Mouse (Mus musculus): ENCODE measurements around the gene Phf20.

DNA sequence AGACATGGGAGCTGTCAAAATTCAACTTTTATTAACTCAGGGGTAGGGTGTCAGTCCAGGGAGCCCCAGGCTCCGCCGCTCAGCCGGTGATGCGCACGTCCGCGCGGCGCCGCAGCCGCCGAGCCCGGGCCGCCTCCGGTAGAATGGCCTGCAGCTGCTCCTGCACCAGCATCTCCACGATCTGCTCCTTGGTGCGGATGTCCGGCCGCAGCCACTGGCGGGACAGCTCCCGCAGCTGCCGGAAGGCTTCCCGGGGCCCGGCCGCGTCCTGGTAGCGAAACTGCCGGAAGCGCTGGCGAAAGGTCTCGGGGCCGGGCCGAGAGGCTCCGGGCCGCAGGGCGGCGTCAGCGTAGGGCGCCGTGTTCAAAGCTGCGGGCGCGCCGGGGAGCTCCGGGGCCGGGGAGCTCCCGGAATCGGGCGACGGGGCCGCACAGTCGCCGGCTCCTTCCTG, 115.6 kb downstream of the Phf20 start:
- no peak for TF ChIP-seq CTCF (IDR thresholded peaks at IDR 0.05)
- TF ChIP-seq EP300 (IDR thresholded peaks at IDR 0.05), result no peak

Measured in lung, postnatal 0 days (tissue).